Mouse (Mus musculus) liver, adult 2 months (tissue): ENCODE measurements around the gene Ccr2. TPM values are rescaled to one million over a fixed set of nuclear protein-coding genes. Genes with fewer than 3 reads are reported as not detected.
"Not testable (repeated sequence)": the region's sequence is repeated elsewhere in the genome, so short reads cannot be mapped to it uniquely, and the experiment has no call there.

ENCODE experiments used
- DNase-seq: peaks from one replicate; pipeline ENCODE4 v3.0.0-alpha.2; 2011; ENCODE audit warnings: low read depth, low spot score; ENCODE audit errors: extremely low read depth
- H3K27ac ChIP-seq: fragments of 200-500 bp; replicated peaks from 2 replicates; pipeline ENCODE4 v1.5.1; 2012; ENCODE audit warnings: low read depth, mild to moderate bottlenecking, control low read depth, inconsistent platforms, low read length; ENCODE audit not compliant: insufficient read depth
- H3K27me3 ChIP-seq: fragments of 200-500 bp; 2 replicates; pipeline ENCODE4 v1.6.1; 2012; ENCODE audit warnings: mild to moderate bottlenecking, moderate library complexity, low read length, inconsistent platforms; ENCODE audit not compliant: control insufficient read depth, insufficient read depth
- H3K36me3 ChIP-seq: fragments of 200-500 bp; 2 replicates; pipeline ENCODE4 v1.6.1; 2012; ENCODE audit warnings: low read length, inconsistent platforms; ENCODE audit not compliant: control insufficient read depth, insufficient read depth
- H3K4me1 ChIP-seq: fragments of 200-500 bp; 2 replicates; pipeline ENCODE4 v1.6.1; 2011; ENCODE audit warnings: low read length; ENCODE audit not compliant: control insufficient read depth, insufficient read depth
- H3K4me3 ChIP-seq: fragments of 200-500 bp; 2 replicates; pipeline ENCODE4 v1.5.1; 2011; ENCODE audit warnings: low read depth, mild to moderate bottlenecking, control low read depth, low read length, moderate library complexity; ENCODE audit not compliant: insufficient read depth
- H3K79me2 ChIP-seq: fragments of 200-500 bp; 2 replicates; pipeline ENCODE4 v1.6.1; 2012; ENCODE audit warnings: inconsistent platforms, mild to moderate bottlenecking, low read length, moderate library complexity; ENCODE audit not compliant: control insufficient read depth, insufficient read depth
- H3K9ac ChIP-seq: fragments of 200-500 bp; 2 replicates; pipeline ENCODE4 v1.6.1; 2012; ENCODE audit warnings: low read depth, mild to moderate bottlenecking, control low read depth, inconsistent platforms, low read length
- CTCF ChIP-seq: fragments of 200-500 bp; IDR thresholded peaks from 2 replicates; pipeline ENCODE4 v1.5.1; 2011; ENCODE audit warnings: low read depth, low read length, control low read depth
- POLR2A ChIP-seq: fragments of 200-500 bp; IDR thresholded peaks from 2 replicates; pipeline ENCODE4 v1.6.1; 2011; ENCODE audit warnings: low read length, control low read depth; ENCODE audit not compliant: insufficient read depth; ENCODE audit errors: extremely low read depth
- WGBS: fragments of 180-500 bp; shearing (Covaris S2); methylation state at CpG from one replicate; pipeline ENCODE4 v1.1.7; 2018; 5-methylcytosine and 5-hydroxymethylcytosine counted together
- polyA plus RNA-seq: library from polyadenylated mRNA; depleted of rRNA; stranded (reverse); fragments of >200 nt; gene quantifications from 2 replicates; pipeline ENCODE4 v1.2.3, GENCODE M21; 2012
- total RNA-seq: library from RNA; depleted of rRNA; stranded (reverse); fragments of >200 nt; gene quantifications from 2 replicates; pipeline ENCODE4 v1.2.3, GENCODE M21; 2014

Ccr2 gene
- total and polyA plus RNA-seq, 2 experiments, result 0.43 to 1.2 TPM

DNA sequence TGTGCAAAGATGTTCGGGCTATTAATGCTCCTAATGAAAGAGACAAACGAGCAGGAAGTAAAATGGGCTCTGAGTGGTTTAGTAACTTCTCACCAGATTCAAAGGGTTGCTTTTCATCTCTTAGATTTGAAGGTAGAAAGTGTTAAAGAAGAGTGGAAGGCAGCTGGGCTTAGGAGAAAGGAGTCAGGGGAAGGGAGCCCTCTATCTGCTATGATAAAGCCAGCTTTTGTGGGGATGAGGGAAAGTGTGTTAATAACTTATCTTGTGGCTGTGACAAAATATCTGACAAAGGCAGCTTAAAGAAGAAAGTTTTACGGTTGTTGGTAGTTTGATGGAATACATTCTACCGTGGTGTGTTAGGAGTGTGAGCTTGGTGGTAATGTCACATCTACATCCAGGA is 25.7 kb downstream of the Ccr2 start:
- no peak overlapping the region for H3K9ac ChIP-seq
- no peak for TF ChIP-seq POLR2A
- TF ChIP-seq CTCF, result no peak
- no peak for DNase-seq
- WGBS, result 63% methylated on average over 4 of the region's 4 CpGs
- no peaks in the 10 kb centered on the region for H3K27me3 ChIP-seq
- H3K36me3 ChIP-seq, result no peaks in the 10 kb centered on the region
- no peak overlapping the region for H3K4me3 ChIP-seq
- no peak overlapping the region for H3K27ac ChIP-seq
- no peaks in the 10 kb centered on the region for H3K79me2 ChIP-seq
- peaks cover 1% of the 10 kb centered on the region; the same call in 1 of the 2 replicates for H3K4me1 ChIP-seq

DNA sequence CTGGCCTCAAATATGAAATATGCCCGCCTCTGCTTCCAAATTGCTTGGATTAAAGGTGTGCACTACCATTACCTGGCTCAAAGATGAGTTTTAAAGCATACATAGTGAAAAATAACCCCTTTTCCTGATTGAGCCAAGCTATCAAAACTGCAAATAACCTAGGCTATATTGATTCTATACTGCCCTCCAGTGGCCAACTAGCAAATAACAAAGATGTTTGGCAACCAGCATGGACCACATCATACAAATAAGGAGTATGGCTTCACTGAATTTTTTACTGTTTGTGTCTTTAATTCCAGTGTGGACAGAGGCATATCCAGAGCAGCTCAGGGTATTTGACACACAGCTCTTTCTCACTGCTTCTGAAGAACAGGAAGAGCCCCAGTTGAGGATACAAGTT is 26.6 kb downstream of the Ccr2 start:
- TF ChIP-seq POLR2A (no peak), CTCF (peak; percentile 49)
- no peak overlapping the region for H3K27ac ChIP-seq
- no peaks in the 10 kb centered on the region for H3K36me3 ChIP-seq
- no peaks in the 10 kb centered on the region for H3K79me2 ChIP-seq
- DNase-seq, result peak; percentile 41
- peaks cover 1% of the 10 kb centered on the region; the same call in 1 of the 2 replicates for H3K4me1 ChIP-seq
- no peak overlapping the region for H3K9ac ChIP-seq
- H3K4me3 ChIP-seq, result no peak overlapping the region
- WGBS, result 5% methylated on average over 1 of the region's 1 CpGs
- H3K27me3 ChIP-seq, result no peaks in the 10 kb centered on the region

DNA sequence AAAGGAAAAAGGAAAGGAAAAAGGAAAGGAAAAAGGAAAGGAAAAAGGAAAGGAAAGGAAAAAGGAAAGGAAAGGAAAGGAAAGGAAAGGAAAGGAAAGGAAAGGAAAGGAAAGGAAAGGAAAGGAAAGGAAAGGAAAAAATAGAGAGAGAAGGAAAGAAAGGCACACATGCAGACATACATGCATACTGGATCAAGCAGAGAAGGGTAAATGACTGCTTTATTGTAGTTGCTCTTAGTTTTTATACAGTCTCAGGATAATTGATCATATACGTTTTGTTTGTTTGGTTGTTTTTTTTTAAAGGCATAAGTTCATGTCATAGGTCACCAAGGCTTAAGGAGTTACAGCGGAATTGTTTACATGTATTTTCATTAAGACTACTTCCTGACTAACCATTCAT is 31.1 kb downstream of the Ccr2 start:
- not testable (repeated sequence) for H3K27ac ChIP-seq, H3K9ac ChIP-seq, H3K36me3 ChIP-seq, DNase-seq, H3K4me3 ChIP-seq, H3K27me3 ChIP-seq, H3K79me2 ChIP-seq, H3K4me1 ChIP-seq
- 92% methylated on average over 2 of the region's 2 CpGs for WGBS

DNA sequence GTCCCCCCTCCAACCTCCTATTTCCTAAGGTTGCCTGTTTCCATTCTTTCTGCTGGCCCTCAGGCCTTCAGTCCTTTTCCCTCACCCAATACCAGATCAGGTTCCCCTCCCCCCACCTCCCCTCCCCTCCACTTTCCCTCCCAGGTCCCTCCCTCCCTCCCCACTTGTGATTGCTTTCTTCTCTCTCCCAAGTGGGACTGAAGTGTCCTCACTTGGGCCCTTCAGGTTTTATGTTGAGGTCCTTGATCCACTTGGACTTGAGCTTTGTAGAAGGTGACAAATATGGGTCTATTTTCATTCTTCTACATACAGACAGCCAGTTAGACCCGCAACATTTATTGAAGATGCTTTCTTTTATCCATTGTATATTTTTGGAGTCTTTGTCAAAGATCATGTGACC is 33.2 kb downstream of the Ccr2 start:
- H3K4me1 ChIP-seq, H3K36me3 ChIP-seq, H3K4me3 ChIP-seq, H3K27me3 ChIP-seq, H3K9ac ChIP-seq, DNase-seq, H3K27ac ChIP-seq, H3K79me2 ChIP-seq: not testable (repeated sequence)
- WGBS, result 100% methylated on average over 1 of the region's 1 CpGs

DNA sequence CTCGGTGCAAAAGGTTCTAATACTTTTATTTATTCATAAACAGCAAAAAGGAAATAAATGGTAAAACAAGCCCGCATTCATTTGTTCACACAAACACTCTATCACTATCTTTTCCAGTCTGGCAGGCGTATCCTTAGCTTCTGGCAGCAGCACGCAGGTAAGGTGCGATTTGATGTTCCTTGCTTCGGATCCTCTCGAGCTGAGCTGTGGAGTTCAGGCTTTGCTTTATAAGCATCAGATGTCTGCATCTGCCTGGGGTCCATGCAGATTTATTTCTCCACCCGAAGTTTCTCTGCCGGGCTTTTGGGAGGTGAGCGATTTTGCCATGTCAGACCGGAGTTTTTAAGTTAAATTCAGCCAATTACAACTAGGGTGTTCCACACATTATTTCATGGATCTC is 35.9 kb downstream of the Ccr2 start:
- H3K9ac ChIP-seq, result no peak overlapping the region
- no peak for DNase-seq
- WGBS, result 61% methylated on average over 11 of the region's 11 CpGs
- TF ChIP-seq POLR2A (no peak), CTCF (no peak)
- no peak overlapping the region for H3K4me3 ChIP-seq
- no peaks in the 10 kb centered on the region for H3K36me3 ChIP-seq
- H3K27ac ChIP-seq, result no peak overlapping the region
- no peaks in the 10 kb centered on the region for H3K27me3 ChIP-seq
- no peaks in the 10 kb centered on the region for H3K79me2 ChIP-seq
- H3K4me1 ChIP-seq, result no peaks in the 10 kb centered on the region

DNA sequence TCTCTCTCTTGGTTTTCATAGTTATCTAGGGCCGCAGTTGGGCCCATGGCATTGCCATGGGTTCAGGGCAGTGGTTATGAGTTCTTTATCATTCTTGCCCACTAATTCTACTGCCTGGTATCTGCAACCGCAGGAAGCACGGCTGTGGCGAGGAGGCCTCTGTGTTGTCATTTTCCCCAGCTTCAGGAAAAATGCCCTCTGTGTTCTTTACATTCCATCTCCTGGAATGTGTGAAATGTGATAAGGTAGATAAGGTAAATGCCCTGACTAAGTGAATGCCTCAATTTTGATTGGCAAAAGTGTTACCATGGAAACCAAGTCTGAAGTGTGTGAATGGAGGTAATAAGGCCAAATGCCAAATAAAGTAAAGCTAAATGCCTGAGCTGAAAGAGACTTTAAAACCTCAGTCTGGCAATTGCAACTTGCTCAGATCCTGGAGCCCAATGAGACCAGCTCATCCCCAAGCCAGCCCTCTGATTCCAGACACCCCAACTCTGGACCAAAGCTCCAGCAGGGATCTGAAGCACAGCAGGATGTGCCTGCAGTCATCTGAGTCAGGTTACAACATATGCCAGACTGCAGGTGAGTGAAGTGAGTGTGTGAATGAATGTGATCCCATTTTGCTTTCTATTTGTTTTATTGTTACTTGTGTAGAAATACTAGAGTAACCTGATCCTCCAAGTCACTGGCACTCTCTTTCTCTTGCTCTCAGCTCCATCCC is 36.5 kb downstream of the Ccr2 start:
- 60% methylated on average over 4 of the region's 4 CpGs for WGBS
- H3K4me3 ChIP-seq, result no peak overlapping the region
- DNase-seq, result no peak

More for the DNA sequence above, 36.5 kb downstream of the Ccr2 start:
- Histone ChIP-seq H3K36me3 (no peaks in the 10 kb centered on the region), H3K9ac (no peak overlapping the region), H3K27me3 (no peaks in the 10 kb centered on the region), H3K27ac (no peak overlapping the region), H3K4me1 (no peaks in the 10 kb centered on the region), H3K79me2 (no peaks in the 10 kb centered on the region)
- TF ChIP-seq POLR2A, result no peak
- no peak for TF ChIP-seq CTCF
